Mouse (Mus musculus) midbrain, embryonic 13.5 days (tissue): ENCODE results near the gene Sp9. TPM values are rescaled to one million over a fixed set of nuclear protein-coding genes. Genes with fewer than 3 reads are reported as not detected.

Source experiments
- ATAC-seq: fragments of 200-750 bp; cut with Nextera tagmentation; 2 replicates; pipeline ENCODE4 v1.8.0; 2017; ENCODE audit warnings: mild to moderate bottlenecking, moderate TSS enrichment, moderate library complexity
- H3K27ac ChIP-seq: fragments of 300-500 bp; sonication (generic); 2 replicates; pipeline ENCODE4 v1.5.1; 2015; ENCODE audit warnings: inconsistent platforms, mild to moderate bottlenecking, moderate library complexity
- H3K27me3 ChIP-seq: fragments of 300-500 bp; sonication (generic); 2 replicates; pipeline ENCODE4 v1.6.1; 2015; ENCODE audit warnings: mild to moderate bottlenecking, inconsistent platforms
- H3K36me3 ChIP-seq: fragments of 300-500 bp; sonication (generic); 2 replicates; pipeline ENCODE4 v1.6.1; 2015; ENCODE audit warnings: mild to moderate bottlenecking, inconsistent platforms
- H3K4me1 ChIP-seq: fragments of 300-500 bp; sonication (generic); replicated peaks from 2 replicates; pipeline ENCODE4 v1.6.1; 2015; ENCODE audit warnings: inconsistent platforms
- H3K4me2 ChIP-seq: fragments of 300-500 bp; sonication (generic); replicated peaks from 2 replicates; pipeline ENCODE4 v1.6.1; 2015; ENCODE audit warnings: moderate library complexity, mild to moderate bottlenecking, inconsistent platforms
- H3K4me3 ChIP-seq: fragments of 300-500 bp; sonication (generic); replicated peaks from 2 replicates; pipeline ENCODE4 v1.5.1; 2015; ENCODE audit warnings: mild to moderate bottlenecking, inconsistent platforms
- H3K9ac ChIP-seq: fragments of 300-500 bp; sonication (generic); replicated peaks from 2 replicates; pipeline ENCODE4 v1.6.1; 2015; ENCODE audit warnings: mild to moderate bottlenecking, inconsistent platforms
- H3K9me3 ChIP-seq: fragments of 300-500 bp; sonication (generic); 2 replicates; pipeline ENCODE4 v1.6.1; 2016; ENCODE audit warnings: mild to moderate bottlenecking, inconsistent platforms
- whole genome bisulfite sequencing: fragments of 180-500 bp; shearing (Covaris S2); methylation state at CpG from one replicate; pipeline ENCODE4 v1.1.7; 2015; 5-methylcytosine and 5-hydroxymethylcytosine counted together
- polyA plus RNA-seq: library from polyadenylated mRNA; unstranded; fragments of >200 nt; fragmentation: Nextera tagmentation; extraction: Ambion mirVana; gene quantifications from 2 replicates; pipeline ENCODE4 v1.2.1, GENCODE M21; 2015

Sp9 gene
- polyA plus RNA-seq, 1 experiment from 2014 or later, result 6.1 TPM

GRCm38 (mm10) chr2:73268281-73268680 is 3.4 kb upstream of the Sp9 start:
- Histone ChIP-seq H3K36me3 (no peaks in the 10 kb centered on the region), H3K27me3 (peaks cover 94% of the 10 kb centered on the region), H3K4me2 (peak overlapping the region; percentile 17; the same call in 1 of the 2 replicates), H3K4me3 (no peak overlapping the region), H3K27ac (no peak overlapping the region), H3K9ac (no peak overlapping the region), H3K9me3 (no peaks in the 10 kb centered on the region), H3K4me1 (peaks cover 45% of the 10 kb centered on the region)
- WGBS, result 2% methylated on average over 12 of the region's 12 CpGs
- ATAC-seq, result no peak

DNA sequence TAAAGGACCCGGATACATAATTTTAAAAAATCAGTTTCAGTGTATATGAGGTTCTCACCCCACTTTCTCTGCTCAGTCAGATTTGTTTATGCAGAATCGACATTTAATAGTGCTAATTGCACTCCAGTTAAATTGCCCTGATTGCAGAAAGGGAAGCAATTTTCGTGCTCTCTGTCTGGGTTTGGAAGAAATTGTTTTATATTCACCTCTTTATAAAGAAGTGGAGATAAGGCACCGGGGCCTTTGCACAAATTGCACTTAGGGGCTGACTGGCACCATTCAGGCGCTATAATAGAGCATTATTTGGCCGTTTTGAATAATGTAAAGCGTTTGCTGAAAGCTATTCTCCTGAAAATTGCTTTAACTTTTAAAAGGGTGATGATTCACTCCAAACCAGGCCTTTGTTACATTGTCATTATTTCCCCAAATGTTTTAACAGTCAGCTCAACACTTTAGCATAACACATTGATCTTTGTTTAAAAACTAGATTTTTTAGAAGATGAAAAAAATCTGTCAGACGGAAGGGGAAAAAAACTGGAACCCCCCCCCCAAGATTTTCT is 2.8 kb upstream of the Sp9 start:
- peaks cover 46% of the 10 kb centered on the region for H3K4me1 ChIP-seq
- WGBS, result 4% methylated on average over 8 of the region's 8 CpGs
- no peak overlapping the region for H3K4me2 ChIP-seq
- ATAC-seq, result no peak
- peaks cover 94% of the 10 kb centered on the region for H3K27me3 ChIP-seq
- H3K27ac ChIP-seq, result no peak overlapping the region
- no peak overlapping the region for H3K4me3 ChIP-seq
- H3K9ac ChIP-seq, result no peak overlapping the region
- no peaks in the 10 kb centered on the region for H3K9me3 ChIP-seq
- H3K36me3 ChIP-seq, result no peaks in the 10 kb centered on the region

DNA sequence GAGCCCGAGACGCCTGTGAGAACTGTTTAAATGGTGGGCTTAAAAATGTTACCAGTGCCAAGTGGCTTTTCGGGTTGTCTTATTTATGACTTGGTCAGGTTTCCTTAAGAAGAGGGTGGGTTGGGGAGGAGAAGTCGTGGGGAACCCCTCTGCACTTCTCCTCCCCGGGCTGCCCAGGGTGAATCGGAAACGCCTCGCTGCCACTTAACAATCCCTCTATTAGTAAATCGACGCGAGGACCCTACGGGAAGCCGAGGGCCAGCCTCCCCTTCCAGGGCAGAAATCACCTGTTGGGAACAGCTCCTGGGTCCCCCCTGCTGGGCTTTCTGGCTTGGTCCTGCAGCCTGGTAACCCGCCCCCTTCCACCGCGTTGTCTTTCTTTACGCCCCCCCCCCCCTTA is 2.1 kb upstream of the Sp9 start:
- under 1% methylated on average over 17 of the region's 17 CpGs for WGBS

GRCm38 (mm10) chr2:73270071-73270592 is 1.6 kb upstream of the Sp9 start:
- H3K4me2 ChIP-seq, result peak overlapping the region; percentile 57
- H3K27ac ChIP-seq, result no peak overlapping the region
- H3K4me1 ChIP-seq, result peaks cover 45% of the 10 kb centered on the region
- 0 out of 2 replicates have a peak overlapping the region, but pooled peaks have one; percentile 50 for H3K4me3 ChIP-seq
- no peak overlapping the region for H3K9ac ChIP-seq
- no peaks in the 10 kb centered on the region for H3K36me3 ChIP-seq
- no peaks in the 10 kb centered on the region for H3K9me3 ChIP-seq
- peaks cover 92% of the 10 kb centered on the region for H3K27me3 ChIP-seq
- 3% methylated on average over 14 of the region's 14 CpGs for WGBS
- ATAC-seq, result no peak

More for the DNA sequence above, 2.1 kb upstream of the Sp9 start:
- H3K9ac ChIP-seq, result no peak overlapping the region
- peaks cover 46% of the 10 kb centered on the region for H3K4me1 ChIP-seq
- no peak for ATAC-seq
- peaks cover 94% of the 10 kb centered on the region for H3K27me3 ChIP-seq
- no peak overlapping the region for H3K4me3 ChIP-seq
- peak overlapping the region; percentile 57; the same call in 1 of the 2 replicates for H3K4me2 ChIP-seq
- no peaks in the 10 kb centered on the region for H3K9me3 ChIP-seq
- H3K27ac ChIP-seq, result no peak overlapping the region
- H3K36me3 ChIP-seq, result no peaks in the 10 kb centered on the region

- Histone ChIP-seq H3K27ac (no peak overlapping the region), H3K4me2 (peak overlapping the region; percentile 57), H3K4me1 (peaks cover 45% of the 10 kb centered on the region), H3K9me3 (no peaks in the 10 kb centered on the region), H3K9ac (no peak overlapping the region), H3K36me3 (no peaks in the 10 kb centered on the region), H3K27me3 (peaks cover 85% of the 10 kb centered on the region), H3K4me3 (peak overlapping the region; percentile 50)
- 0 out of 2 replicates have a peak, but pooled peaks have one; percentile 22 for ATAC-seq
- under 1% methylated on average over 38 of the region's 38 CpGs for WGBS
Observed at GRCm38 (mm10) chr2:73270593-73271458, 899 bp upstream of the Sp9 start.

DNA sequence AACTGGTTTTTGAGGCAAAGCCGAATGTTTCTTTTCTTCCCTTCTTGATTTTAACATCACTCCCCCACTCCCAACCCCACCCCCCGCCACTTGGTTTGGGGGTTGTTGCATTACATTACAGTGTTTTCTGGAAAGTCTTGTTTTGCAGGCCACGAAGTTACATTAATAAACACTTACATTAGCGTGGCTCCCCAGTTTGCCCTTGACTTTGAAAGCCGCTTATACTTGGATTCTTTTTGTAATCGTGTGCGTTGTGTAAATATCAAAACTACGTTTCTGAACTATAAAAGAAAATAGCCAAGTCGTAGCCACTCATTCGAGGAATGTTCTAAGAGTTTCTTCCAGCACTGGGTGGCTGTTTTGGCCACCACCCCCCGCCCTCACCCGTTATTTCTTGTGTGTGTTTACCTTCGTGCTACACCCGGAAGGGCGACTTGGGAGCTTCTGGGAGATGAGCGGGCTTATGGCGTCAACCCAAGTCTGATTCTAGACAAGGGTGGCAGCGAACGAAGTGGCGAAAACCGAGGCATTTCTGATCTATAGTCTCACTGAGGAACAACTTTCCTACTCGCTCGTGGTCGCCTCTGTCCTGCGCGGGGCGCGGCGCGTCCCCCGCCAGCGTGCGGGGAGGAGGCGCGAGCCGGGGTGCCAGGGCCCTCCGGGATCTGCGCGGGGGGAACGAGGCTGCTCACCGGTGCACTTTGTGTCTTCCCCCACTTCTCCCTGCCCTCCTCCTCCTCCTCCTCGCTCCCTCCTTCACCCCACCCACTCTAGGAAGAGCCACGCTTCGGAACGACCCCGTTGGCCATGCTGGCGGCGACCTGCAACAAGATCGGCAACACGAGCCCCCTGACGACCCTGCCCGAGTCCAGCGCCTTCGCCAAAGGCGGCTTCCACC is 875 bp downstream of the Sp9 start:
- peak overlapping the region; percentile 68 for H3K9ac ChIP-seq
- peak overlapping the region; percentile 57 for H3K4me2 ChIP-seq
- peak overlapping the region; percentile 81 for H3K27ac ChIP-seq
- no peaks in the 10 kb centered on the region for H3K36me3 ChIP-seq
- no peaks in the 10 kb centered on the region for H3K9me3 ChIP-seq
- no peak for ATAC-seq
- H3K4me3 ChIP-seq, result peak overlapping the region; percentile 50
- WGBS, result under 1% methylated on average over 55 of the region's 55 CpGs
- H3K27me3 ChIP-seq, result peaks cover 86% of the 10 kb centered on the region
- peaks cover 53% of the 10 kb centered on the region for H3K4me1 ChIP-seq

DNA sequence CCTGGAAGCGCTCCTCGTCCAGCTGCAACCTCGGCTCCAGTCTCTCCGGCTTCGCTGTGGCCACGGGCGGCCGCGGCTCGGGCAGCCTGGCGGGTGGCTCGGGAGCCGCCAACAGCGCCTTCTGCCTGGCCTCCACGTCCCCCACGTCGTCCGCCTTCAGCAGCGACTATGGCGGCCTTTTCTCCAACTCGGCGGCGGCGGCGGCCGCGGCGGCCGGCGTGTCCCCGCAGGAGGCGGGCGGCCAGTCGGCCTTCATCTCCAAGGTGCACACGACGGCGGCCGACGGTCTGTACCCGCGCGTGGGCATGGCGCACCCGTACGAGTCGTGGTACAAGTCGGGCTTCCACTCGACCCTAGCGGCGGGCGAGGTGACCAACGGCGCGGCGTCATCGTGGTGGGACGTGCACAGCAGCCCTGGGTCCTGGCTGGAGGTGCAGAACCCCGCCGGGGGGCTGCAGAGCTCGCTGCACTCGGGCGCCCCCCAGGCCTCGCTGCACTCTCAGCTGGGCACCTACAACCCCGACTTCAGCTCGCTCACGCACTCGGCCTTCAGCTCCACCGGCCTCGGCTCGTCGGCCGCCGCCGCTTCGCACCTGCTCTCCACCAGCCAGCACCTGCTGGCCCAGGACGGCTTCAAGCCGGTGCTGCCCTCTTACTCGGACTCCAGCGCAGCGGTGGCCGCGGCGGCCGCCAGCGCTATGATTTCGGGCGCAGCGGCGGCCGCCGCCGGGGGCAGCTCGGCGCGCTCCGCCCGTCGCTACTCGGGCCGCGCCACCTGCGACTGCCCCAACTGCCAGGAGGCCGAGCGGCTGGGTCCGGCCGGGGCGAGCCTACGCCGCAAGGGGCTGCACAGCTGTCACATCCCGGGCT is 1.8 kb downstream of the Sp9 start:
- H3K27me3 ChIP-seq, result peaks cover 83% of the 10 kb centered on the region
- ATAC-seq, result peak; percentile 22; the same call in 1 of the 2 replicates
- H3K4me3 ChIP-seq, result peak overlapping the region; percentile 50
- peak overlapping the region; percentile 81 for H3K27ac ChIP-seq
- H3K9me3 ChIP-seq, result no peaks in the 10 kb centered on the region
- H3K9ac ChIP-seq, result peak overlapping the region; percentile 68
- no peaks in the 10 kb centered on the region for H3K36me3 ChIP-seq
- H3K4me2 ChIP-seq, result peak overlapping the region; percentile 57
- H3K4me1 ChIP-seq, result peaks cover 56% of the 10 kb centered on the region
- WGBS, result under 1% methylated on average over 107 of the region's 110 CpGs

- Histone ChIP-seq H3K4me2 (peak overlapping the region; percentile 57), H3K4me3 (peak overlapping the region; percentile 50), H3K9ac (peak overlapping the region; percentile 68), H3K9me3 (no peaks in the 10 kb centered on the region), H3K27ac (peak overlapping the region; percentile 81), H3K4me1 (peaks cover 64% of the 10 kb centered on the region), H3K36me3 (no peaks in the 10 kb centered on the region), H3K27me3 (peaks cover 85% of the 10 kb centered on the region)
- under 1% methylated on average over 87 of the region's 88 CpGs for WGBS
- no peak for ATAC-seq
Observed at GRCm38 (mm10) chr2:73274119-73274920, 2.6 kb downstream of the Sp9 start.

DNA sequence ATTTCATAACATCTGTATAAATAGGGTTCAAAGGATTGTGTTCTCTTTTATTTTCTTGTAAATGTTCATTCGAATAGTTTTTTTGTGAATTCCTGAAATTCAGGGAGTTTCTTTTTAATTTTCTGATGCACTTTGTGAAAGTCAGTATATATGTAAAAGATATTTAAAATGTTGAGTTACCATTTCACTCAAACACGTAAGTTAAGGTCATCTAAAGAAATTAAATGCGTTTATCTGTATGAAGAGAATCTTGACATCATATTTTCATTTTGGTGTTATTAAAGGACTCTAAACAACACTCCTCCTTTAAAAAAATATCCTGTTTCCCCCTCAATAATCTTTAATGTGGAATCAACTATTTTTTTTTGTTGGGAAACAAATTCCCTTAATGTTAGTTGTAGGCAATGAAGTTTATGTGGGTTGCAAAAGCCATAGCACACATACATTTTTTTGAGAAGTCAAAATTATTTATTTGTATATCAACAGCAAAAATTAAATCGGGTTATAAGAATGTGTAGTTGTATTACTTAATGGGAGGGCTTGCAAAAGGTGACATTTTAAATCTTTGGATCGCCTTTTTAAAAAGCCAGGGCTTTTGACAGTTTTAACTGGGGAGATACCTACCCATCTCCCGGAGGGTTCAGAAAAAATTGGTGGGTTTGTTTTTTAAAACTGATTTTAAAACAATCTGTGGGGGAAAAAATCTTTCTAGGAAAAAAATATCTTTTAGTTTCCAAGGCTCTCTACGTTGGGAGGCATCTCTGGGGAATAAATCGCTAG is 3.7 kb downstream of the Sp9 start:
- no peak overlapping the region for H3K27ac ChIP-seq
- H3K4me3 ChIP-seq, result peak overlapping the region; percentile 27
- 10% methylated on average over 8 of the region's 8 CpGs for WGBS
- no peak overlapping the region for H3K4me2 ChIP-seq
- ATAC-seq, result no peak
- peaks cover 67% of the 10 kb centered on the region for H3K4me1 ChIP-seq
- peak overlapping the region; percentile 32; the same call in 1 of the 2 replicates for H3K9ac ChIP-seq
- no peaks in the 10 kb centered on the region for H3K9me3 ChIP-seq
- H3K27me3 ChIP-seq, result peaks cover 84% of the 10 kb centered on the region
- no peaks in the 10 kb centered on the region for H3K36me3 ChIP-seq
